Mouse (Mus musculus): ENCODE measurements around the gene Rab44.
"Not testable (repeated sequence)": the region's sequence is repeated elsewhere in the genome, so short reads cannot be mapped to it uniquely, and the experiment has no call there.

The Rab44 gene

DNA sequence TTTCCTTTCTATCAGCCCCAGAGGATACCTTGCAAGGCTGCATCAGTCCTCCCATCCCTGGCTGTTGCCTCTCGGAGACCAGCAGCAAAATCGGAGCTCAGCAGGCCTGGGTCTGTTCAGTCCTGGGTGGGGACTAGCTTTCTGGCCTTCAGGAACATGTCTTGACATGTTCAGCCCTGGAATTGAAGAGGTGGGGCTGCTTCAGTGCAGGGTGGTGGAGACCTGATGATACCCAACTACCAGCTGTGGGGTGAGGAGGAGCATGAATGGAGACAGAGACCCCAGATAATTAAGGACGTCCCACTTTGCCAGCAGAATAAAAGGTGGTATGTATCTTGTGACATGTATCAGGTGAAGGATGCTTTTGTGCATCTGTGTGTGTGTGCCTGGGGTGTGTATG lies 23.2 kb upstream of the Rab44 start, which contains the start of gene Cdkn1a:
Cdkn1a (plus strand) TSS at position 201 of the 400 bp plus-strand sequence.
- DNase-seq (ENCODE audit: low spot score in 2 of 2) = peak in 1 of 2 experiments; percentile 6

DNA sequence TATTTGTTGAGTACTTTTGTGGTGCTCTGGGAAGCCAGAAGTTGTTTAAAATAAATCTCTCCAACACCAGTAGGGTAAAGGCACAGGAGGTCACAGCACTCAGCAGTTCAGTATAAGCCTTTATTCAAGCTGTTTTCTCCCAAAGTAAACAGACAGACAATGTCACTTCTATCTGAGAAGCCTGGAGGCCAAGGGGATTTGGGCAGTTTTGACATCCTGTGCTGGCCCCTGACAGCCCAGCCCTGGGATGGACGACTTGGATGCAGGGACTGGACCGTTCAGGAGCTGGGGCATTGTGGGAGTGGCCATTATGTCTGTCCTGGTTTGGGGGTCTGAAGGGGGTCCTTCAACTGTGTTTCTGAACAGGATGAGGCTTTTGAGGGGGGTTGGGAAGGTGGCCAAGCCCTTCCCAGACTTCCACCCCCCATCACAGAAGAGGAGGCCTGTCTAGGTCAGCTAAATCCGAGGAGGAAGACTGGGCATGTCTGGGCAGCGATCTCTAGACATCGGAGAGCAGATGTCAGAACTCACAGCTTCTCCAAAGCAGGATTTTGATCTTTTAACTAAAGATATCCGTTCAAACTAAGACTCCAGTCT lies 22.5 kb upstream of the Rab44 start:
- DNase-seq (ENCODE audit: low spot score in 2 of 2) = no peak

DNA sequence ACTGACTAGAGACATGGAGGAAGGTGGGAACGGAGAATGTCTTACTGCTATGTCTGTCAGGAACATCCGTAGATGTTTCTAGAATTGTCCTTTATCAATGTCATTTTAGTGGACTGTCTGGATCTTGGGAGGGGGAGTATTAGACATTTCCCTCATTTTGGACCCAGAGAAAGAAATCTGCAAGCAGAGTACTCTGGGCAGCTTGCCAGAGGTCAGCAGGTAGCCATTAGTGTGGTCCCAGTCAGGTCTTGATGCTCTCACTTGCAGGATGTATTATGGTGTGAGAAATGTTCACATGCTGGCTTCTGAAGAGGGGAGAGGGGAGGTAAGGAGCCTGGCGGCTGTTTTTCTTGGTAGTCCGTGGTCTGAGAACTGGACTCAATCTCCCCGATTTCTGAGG lies 21.4 kb upstream of the Rab44 start:
- no peak for DNase-seq (ENCODE audit: low spot score in 2 of 2)

DNA sequence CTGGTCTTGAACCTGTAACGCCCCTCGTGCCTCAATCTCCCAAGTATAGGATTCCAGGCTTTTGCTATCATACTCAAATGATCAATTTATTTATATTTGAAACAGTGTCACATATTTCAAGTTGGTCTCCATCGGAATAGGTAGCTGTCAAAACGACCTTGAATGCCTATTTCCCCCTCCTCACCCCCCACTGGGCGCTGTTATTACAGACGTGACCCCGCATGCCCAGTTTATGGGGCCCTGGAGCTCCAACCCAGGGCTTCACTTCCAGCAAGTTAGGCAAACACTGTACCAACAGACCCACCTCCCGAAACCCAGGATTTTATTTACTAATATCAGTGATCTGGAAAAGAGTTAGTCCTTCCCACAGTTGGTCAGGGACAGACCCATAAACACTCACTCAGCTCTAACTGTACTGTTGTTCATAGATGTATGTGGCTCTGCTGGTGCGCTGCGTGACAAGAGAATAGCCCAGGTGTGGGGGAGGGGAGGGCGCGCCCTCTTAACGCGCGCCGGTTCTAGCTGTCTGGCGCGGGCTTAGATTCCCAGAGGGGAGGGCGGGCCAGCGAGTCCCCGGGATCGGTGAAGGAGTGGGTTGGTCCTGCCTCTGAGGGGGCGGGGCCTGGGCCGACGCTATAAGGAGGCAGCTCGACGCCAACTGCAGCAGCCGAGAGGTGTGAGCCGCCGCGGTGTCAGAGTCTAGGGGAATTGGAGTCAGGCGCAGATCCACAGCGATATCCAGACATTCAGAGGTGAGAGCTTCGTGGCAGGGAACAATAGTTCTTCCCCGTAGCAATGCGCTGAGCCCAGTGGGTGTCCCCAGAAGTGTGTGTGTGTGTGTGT lies 20.6 kb upstream of the Rab44 start:
- peak; percentile 77 to 78 for DNase-seq (ENCODE audit: low spot score in 2 of 2)

DNA sequence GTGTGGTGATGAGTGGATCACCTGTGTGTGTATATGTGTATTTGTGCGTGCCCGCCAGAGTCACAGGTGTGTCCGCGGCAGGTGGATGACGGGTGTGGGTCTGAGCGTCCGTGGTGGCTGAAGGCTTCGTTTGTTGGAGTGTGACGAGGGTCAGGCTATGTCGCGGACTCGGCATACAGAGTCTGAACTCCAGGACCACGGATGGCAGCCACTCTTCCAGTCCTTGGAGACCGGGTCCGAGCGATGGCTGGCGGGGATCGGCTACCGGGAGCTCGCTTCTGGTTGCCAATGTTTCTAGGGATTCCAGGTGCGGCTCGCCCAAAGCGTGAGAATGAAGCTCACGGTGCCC lies 20.0 kb upstream of the Rab44 start:
- no peak for DNase-seq (ENCODE audit: low spot score in 2 of 2)

DNA sequence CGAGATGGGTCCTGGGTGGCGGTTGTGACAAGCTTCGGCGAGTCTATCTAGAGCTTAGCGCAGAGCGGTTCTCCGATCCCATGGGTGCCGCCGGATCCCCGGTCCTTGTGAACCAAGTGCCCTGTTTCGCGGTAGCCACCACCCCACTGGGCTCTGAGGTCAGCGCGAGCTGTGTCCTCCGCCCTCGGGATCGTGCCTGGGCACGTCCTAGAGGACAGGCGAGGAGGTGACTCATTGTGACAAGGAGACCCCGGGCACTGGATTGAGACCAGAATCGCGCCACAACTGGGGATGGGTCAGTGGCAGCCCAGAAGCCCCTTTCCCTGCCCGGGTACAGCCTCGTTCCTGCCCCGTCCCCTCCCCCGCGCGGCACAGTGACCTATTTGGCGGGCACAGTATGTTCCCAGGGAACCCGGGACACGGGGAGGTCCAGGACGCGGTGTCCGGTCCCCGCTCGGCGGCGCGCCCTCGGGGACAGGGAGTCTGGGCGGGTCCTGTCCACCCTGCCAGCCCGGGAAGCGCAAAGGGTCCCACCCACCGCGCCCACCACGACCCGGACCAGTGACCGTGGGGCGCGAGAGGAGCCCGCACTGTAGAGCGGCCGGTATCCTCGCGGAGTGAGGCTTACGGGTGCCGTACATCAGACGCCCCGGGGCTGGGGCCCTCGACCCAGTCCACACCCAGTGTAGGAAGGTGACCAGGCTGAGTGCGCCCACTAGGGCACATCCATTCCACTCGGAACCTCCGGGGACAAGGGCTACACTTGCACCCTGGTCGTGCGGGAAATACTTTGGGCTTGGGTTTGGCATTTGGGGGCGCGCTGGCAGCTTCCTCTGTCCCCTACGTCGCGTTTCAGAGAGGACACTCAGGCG lies 19.4 kb upstream of the Rab44 start:
- DNase-seq (ENCODE audit: low spot score in 2 of 2) = peak; percentile 52 to 65

DNA sequence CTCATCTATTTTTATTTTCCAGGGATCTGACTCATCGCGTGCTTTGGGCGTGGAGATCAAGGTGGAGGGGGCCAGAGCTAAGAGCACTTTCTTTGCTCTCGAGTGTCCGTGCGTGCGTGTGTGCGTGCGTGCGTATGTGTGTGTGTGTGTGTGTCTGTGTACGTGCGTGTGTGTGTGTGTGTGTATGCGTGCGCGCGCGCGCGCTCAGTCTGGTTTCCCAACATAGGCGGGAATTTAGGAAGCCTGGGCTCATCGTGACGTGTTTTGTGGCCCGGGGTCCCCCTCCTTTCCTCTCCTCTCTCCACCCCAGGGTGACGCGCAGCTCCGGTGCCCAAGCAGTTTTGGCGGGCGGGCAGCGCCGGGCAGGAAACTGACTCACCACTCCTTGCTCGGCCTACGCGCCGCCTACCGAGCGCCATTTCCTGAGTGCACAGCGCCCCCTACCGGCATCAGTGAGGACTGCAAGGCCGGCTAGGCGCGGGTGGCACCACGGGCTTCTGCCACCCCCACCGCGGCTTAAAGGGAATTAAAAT lies 18.7 kb upstream of the Rab44 start:
- DNase-seq (ENCODE audit: low spot score in 2 of 2) = peak; percentile 95 to 96

DNA sequence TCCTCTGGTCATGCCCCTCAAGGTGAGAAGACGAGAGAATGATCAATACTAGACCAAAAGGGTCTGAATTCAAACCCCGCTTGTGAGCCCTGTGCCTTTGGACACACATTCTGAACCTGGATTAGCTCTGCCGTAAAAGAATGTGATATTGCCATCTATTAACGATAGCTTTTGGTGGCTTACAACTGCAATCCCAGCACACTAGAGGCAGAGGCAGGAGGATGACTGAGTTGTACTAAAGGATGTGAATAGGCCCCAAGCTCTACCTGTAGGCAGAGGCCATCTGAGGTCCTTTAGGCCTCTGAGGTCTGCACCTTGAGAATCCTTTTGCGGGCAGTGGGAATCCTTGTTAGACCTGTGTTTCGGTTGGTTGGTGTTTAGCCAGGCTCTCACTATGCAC lies 17.7 kb upstream of the Rab44 start:
- no peak for DNase-seq (ENCODE audit: low spot score in 2 of 2)

DNA sequence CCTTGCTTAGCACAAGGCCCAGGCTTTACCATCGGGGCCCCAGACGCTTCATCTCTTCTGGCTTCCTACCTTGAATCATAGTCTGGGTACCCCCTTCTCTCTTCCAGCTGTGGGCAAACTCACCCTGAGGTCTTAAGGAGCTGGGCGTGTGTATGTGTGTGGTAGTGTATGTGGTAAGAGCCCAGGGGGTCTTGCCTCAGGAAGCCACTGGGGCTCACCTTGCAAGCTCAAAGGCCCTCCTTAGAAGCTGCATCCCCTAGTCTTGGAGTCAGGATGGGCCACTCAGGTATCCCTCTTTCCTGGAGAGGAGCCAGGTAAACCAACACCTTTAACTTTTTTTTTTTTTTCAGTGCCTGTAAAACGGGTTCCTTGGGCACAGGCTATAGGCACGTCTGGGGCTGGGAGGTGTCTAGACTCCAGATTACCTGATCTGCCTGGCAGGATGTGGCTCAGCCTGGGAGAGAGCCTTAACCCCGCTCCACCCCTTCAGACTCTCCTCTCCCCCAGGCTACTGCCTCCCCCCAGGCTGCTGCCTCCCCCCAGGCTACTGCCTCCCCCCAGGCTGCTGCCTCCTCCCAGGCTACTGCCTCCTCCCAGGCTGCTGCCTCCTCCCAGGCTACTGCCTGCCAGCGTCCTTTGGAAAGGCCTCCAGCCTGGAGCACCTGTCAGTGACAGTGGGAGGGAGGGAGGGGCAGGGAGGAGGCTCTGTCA lies 16.9 kb upstream of the Rab44 start:
- DNase-seq (ENCODE audit: low spot score in 2 of 2) = peak in 1 of 2 experiments; percentile 3

DNA sequence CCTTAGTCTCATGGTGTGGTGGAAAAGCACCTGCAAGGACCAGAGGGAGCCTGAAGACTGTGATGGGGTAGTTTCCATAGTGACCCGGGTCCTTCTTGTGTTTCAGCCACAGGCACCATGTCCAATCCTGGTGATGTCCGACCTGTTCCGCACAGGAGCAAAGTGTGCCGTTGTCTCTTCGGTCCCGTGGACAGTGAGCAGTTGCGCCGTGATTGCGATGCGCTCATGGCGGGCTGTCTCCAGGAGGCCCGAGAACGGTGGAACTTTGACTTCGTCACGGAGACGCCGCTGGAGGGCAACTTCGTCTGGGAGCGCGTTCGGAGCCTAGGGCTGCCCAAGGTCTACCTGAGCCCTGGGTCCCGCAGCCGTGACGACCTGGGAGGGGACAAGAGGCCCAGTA lies 15.7 kb upstream of the Rab44 start:
- peak in 1 of 2 experiments; percentile 5 for DNase-seq (ENCODE audit: low spot score in 2 of 2)

DNA sequence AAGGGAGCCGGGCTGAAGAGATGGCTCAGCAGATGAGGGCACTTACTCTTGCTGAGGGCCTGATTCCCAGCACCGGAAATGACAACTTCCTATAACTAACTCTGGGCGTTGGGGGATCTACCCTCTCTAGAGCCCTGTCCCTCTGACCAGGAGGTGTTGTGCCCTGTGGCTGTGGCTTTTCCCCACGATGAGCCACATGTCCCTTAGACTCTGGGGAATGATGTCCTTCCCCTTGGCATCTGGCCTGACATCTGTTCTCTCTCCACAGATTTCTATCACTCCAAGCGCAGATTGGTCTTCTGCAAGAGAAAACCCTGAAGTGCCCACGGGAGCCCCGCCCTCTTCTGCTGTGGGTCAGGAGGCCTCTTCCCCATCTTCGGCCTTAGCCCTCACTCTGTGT lies 14.9 kb upstream of the Rab44 start:
- peak in 1 of 2 experiments; percentile 3 for DNase-seq (ENCODE audit: low spot score in 2 of 2)

DNA sequence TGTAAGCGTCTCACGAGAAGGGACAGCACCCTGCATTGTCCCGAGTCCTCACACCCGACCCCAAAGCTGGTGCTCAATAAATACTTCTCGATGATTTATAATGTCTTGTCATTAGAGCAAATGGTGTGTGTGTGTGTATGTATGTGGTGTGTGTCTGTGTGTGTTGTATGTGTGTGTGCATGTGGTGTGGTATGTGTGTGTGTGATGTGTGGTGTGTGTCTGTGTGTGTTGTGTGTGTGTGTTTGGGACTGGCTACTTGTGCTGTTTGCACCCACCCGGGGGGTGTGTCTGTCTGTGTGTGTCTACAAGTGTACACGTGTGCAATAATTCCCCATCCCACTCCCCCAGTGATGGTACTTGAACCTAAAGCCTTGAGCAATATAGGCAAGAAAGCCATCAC lies 13.3 kb upstream of the Rab44 start:
- DNase-seq (ENCODE audit: low spot score in 2 of 2) = peak in 1 of 2 experiments; percentile 2

DNA sequence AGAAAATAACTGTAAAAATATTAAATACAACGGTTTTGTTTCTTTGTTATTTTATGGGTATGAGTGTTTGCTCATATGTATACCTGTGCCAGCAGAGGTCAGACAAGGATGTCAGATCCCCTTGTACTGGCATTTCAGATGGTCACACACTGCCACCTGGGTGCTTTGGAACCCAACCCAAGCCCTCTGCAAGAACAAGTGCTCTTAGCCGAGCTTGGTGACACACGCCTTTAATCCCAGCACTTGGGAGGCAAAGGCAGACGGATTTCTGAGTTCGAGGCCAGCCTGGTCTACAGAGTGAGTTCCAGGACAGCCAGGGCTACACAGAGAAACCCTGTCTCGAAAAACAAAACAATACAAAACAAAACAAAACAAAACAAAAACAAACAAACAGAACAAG lies 3.6 kb upstream of the Rab44 start:
- not testable (repeated sequence) for DNase-seq (ENCODE audit: low spot score in 2 of 2)

DNA sequence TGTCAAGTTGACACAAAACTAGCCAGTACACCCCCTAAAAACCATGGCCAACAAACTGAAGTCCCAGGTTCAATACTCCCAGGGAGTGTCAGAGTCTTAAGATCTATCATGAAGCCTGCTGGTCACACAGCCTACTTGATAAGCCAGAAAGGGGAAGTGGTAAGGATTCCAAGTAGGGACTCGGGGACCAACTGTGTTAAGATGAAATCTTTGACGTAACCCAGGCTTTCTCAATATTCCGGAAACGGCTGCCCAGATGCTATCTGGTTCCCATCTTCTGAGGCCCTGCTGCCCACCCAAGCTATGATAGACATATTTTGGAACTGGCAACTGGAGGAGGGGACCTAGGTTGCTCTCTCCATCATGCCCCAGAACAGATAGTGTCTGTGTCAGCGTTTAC lies 2.6 kb upstream of the Rab44 start:
- no peak for DNase-seq (ENCODE audit: low spot score in 2 of 2)

DNA sequence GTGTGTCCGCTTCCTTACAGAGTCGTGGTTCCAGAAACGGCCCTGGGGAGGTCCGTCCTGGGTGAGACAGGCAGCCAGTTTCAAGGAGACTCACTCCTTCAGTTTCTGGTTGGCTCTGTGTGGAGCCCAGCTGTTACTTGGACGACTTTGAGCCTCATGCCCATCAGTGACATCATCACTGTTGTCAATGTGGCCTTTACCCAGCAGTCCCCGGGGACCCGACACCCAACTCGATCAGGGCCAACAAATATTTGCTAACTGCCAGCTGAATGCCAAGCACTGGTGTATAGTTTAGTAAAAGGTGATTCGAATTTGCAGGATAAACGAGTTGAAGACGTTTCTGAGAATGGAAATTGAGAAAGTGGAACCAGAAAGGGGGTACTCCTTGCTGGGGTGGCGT lies 2.1 kb downstream of the Rab44 start:
- DNase-seq (ENCODE audit: low spot score in 2 of 2) = no peak

DNA sequence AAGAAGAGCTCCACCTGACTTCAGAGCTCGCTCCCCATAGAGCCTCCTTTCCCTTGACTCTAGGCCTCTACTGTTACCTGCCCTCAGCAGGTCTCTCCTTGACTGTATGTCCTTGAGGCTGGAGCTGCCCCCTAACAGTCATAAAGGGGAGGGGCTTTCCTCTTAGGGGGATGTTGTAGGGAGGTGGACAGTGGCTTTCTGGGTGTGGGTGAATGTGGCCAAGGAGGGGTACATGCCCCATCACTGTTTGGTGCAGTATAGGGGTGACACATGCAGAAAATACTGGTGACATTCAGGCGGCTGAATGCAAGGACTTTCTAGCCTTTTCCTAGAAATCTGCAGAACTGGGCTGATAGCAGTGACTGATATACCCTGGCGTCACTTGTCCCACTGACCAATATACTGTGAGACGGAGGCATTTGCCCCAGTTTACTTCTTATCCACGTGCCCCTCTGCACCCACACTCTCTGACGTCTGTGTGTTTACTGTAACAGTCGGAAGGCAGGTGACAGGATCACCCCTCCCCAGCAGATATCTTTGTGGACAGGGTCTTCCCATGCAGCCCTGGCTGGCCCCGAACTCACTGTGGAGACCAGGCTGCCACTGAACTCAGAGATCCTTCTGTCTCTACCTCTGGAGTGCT lies 3.2 kb downstream of the Rab44 start:
- DNase-seq (ENCODE audit: low spot score in 2 of 2) = no peak

DNA sequence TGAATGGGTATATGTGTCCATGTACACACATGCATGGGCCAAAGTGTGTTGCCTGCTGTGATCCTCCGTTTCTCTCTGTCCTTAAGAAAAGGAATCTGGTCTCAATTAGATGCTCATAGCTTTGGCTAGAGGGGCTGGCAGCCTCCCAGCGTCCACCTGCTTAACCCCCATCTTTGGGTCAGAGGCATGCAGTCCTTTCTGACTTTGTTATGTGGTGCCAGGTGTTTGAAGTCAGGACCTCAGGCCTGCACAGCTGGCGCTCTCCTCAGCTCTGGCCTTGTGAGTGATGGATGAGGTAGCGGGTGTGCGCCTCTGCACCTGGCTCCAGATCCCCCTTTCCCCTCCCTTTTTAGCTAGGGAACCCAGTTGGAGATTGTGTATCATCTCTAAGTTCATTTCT lies 4.1 kb downstream of the Rab44 start:
- no peak for DNase-seq (ENCODE audit: low spot score in 2 of 2)

DNA sequence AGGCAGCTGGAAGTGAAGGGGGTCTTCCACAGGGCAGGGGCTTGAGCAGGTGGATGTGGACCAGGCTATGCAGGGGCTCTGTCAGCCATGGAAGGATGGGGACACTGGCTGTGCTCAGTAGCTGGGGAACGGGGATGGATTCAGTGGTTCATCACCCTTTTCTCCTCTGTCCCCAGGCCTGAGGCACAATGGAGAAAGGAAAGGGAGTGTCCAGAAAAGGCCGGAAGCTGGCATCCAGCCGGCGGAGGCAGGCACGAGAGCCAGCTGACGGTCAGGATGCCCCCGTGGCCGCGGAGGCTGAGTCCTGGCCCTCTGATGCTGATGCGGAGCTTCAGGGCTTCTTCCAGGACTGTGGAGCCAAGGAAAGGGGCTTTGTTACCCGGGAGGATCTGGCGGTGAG lies 6.7 kb downstream of the Rab44 start:
- peak in 1 of 2 experiments; percentile 3 for DNase-seq (ENCODE audit: low spot score in 2 of 2)

DNA sequence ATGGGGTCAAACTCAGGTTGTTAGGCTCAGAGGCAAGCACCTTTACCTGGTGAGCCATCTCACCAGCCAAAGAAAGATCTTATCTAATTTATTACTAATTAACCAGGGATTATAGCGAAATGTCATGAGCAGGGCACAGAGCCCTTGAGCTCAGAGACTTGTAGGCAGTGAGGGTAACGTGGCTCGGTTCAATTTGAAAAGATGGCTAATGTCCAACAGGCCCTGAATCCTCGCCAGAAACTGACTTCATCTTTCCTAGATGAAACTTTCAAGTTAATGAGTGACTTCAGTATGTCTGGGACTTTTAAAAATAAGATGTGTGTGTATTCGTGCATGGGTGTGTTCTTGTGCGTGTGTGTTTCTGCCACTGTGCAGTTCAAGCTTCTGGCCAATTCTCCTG lies 8.9 kb downstream of the Rab44 start:
- peak in 1 of 2 experiments; percentile 4 for DNase-seq (ENCODE audit: low spot score in 2 of 2)

DNA sequence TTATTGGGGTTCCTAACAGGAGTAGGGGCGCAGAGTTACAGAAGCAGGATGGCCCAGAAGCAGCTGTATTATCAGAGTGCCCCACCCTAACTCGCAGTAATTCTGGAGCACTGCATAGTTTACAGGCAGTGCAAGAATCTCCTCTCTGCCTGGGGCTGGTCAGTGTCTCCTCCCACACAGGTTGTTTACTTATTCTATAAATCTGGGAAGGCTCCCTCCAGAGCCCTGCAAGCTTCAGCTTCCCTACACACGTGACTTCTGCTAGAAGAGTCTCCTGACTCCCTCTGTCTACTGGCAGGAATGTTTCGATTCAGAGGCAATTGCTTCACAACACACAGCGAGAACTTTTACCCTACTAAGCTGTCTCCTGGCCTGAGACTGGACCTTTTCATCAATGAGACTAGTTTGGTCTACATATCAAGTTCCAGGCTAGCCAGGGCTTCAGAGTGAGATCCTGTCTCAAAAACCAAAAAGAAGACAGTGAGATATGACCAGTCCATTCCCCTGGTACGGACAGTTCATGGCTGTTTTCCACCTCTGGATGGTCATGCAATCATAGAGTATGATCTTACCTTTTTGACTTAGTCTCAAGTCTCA lies 9.7 kb downstream of the Rab44 start:
- no peak for DNase-seq (ENCODE audit: low spot score in 2 of 2)

DNA sequence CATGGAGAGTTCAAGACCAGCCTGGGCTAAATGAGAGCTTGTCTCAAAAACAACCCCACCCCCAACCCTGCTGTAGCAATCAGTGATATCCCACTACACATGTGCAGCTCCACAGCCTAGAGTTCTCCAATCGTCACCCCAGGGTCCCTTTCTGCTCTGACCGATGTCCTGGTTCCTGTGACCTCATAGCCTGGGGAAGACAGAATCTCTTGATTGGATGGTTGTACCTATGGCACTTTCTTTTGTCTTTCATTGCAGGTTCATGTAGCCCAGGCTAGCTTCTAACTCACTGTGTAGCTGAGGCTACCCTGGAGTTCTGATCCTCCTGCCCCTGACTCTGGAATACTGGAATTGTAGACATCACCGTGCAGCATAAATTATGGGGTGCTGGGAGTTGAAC lies 12.6 kb downstream of the Rab44 start:
- DNase-seq (ENCODE audit: low spot score in 2 of 2) = peak in 1 of 2 experiments; percentile 3

Data from frontal cortex, postnatal 10 days (tissue).